Mouse (Mus musculus) stomach, postnatal 0 days (tissue): Measurements from ENCODE around the gene Map3k5. TPM values are rescaled to one million over a fixed set of nuclear protein-coding genes. Genes with fewer than 3 reads are reported as not detected.

ENCODE experiments used
- ATAC-seq: fragments of 200-750 bp; cut with Nextera tagmentation; 2 replicates; pipeline ENCODE4 v1.8.0; 2017; ENCODE audit not compliant: low FRiP score, low TSS enrichment
- DNase-seq: peaks from one replicate; pipeline ENCODE4 v3.0.0-alpha.2; 2016; ENCODE audit warnings: low spot score
- H3K27ac ChIP-seq: fragments of 300-500 bp; sonication (generic); replicated peaks from 2 replicates; pipeline ENCODE4 v1.5.1; 2014; ENCODE audit warnings: mild to moderate bottlenecking, control low read depth
- H3K27me3 ChIP-seq: fragments of 300-500 bp; sonication (generic); 2 replicates; pipeline ENCODE4 v1.6.1; 2014; ENCODE audit warnings: low read length; ENCODE audit not compliant: control insufficient read depth, insufficient read depth
- H3K36me3 ChIP-seq: fragments of 300-500 bp; sonication (generic); 2 replicates; pipeline ENCODE4 v1.6.1; 2014; ENCODE audit warnings: low read length, mixed read lengths; ENCODE audit not compliant: control insufficient read depth, insufficient read depth
- H3K4me1 ChIP-seq: fragments of 300-500 bp; sonication (generic); replicated peaks from 2 replicates; pipeline ENCODE4 v1.6.1; 2014; ENCODE audit warnings: antibody characterized with exemption; ENCODE audit not compliant: control insufficient read depth, insufficient read depth
- H3K4me2 ChIP-seq: fragments of 300-500 bp; sonication (generic); replicated peaks from 2 replicates; pipeline ENCODE4 v1.6.1; 2014; ENCODE audit warnings: low read depth, mild to moderate bottlenecking, control low read depth, moderate library complexity
- H3K4me3 ChIP-seq: fragments of 300-500 bp; sonication (generic); 2 replicates; pipeline ENCODE4 v1.5.1; 2014; ENCODE audit warnings: low read depth, low read length, control low read depth
- H3K9ac ChIP-seq: fragments of 300-500 bp; sonication (generic); 2 replicates; pipeline ENCODE4 v1.6.1; 2014; ENCODE audit warnings: mild to moderate bottlenecking, low read length, control low read depth, mixed read lengths
- H3K9me3 ChIP-seq: fragments of 300-500 bp; sonication (generic); 2 replicates; pipeline ENCODE4 v1.6.1; 2016; ENCODE audit warnings: low read length; ENCODE audit not compliant: control insufficient read depth
- CTCF ChIP-seq: IDR thresholded peaks from 2 replicates; pipeline ENCODE4 v1.5.1; 2016; ENCODE audit warnings: antibody characterized with exemption, low read depth, mild to moderate bottlenecking, moderate library complexity
- EP300 ChIP-seq: optimal IDR thresholded peaks from 2 replicates; pipeline ENCODE3; 2016; ENCODE audit warnings: antibody characterized with exemption
- WGBS: fragments of 180-500 bp; shearing (Covaris S2); extraction: QIAGEN DNeasy Blood & Tissue Kit; methylation state at CpG from one replicate; pipeline ENCODE4 v1.1.7; 2014; 5-methylcytosine and 5-hydroxymethylcytosine counted together
- polyA plus RNA-seq: library from polyadenylated mRNA; unstranded; fragments of >200 nt; fragmentation: Nextera tagmentation; extraction: Ambion mirVana; gene quantifications from 2 replicates; pipeline ENCODE4 v1.2.1, GENCODE M21; 2015

Map3k5 gene
- polyA plus RNA-seq, 1 experiment from 2014 or later, result 2.4 TPM

GRCm38 (mm10) chr10:20009310-20009709 is 75.0 kb downstream of the Map3k5 start:
- Histone ChIP-seq H3K9me3 (no peaks in the 10 kb centered on the region), H3K9ac (no peak overlapping the region), H3K27me3 (no peaks in the 10 kb centered on the region), H3K4me3 (no peak overlapping the region), H3K4me2 (no peak overlapping the region), H3K27ac (no peak overlapping the region), H3K36me3 (no peaks in the 10 kb centered on the region), H3K4me1 (no peaks in the 10 kb centered on the region)
- 93% methylated on average over 6 of the region's 6 CpGs for WGBS
- no peak for TF ChIP-seq CTCF
- TF ChIP-seq EP300, result no peak
- DNase-seq (no peak), ATAC-seq (no peak)

- Histone ChIP-seq H3K9me3 (no peaks in the 10 kb centered on the region), H3K4me2 (no peak overlapping the region), H3K9ac (no peak overlapping the region), H3K36me3 (no peaks in the 10 kb centered on the region), H3K27me3 (no peaks in the 10 kb centered on the region), H3K27ac (no peak overlapping the region), H3K4me3 (no peak overlapping the region), H3K4me1 (no peaks in the 10 kb centered on the region)
- DNase-seq (no peak), ATAC-seq (no peak)
- TF ChIP-seq CTCF, result no peak
- TF ChIP-seq EP300, result no peak
- 87% methylated on average over 3 of the region's 3 CpGs for WGBS
These were observed 75.7 kb downstream of the Map3k5 start for GRCm38 (mm10) chr10:20010018-20010417.

- H3K9me3 ChIP-seq, result 0 out of 2 replicates have a peak, but pooled peaks cover 5% of the 10 kb centered on the region
- ATAC-seq (no peak), DNase-seq (no peak)
- H3K4me2 ChIP-seq, result no peak overlapping the region
- no peak overlapping the region for H3K4me3 ChIP-seq
- H3K9ac ChIP-seq, result no peak overlapping the region
- TF ChIP-seq CTCF (no peak), EP300 (no peak)
- H3K27me3 ChIP-seq, result no peaks in the 10 kb centered on the region
- 97% methylated on average over 10 of the region's 10 CpGs for WGBS
- no peaks in the 10 kb centered on the region for H3K36me3 ChIP-seq
- H3K27ac ChIP-seq, result no peak overlapping the region
- H3K4me1 ChIP-seq, result no peaks in the 10 kb centered on the region
These were observed 84.1 kb downstream of the Map3k5 start for GRCm38 (mm10) chr10:20018406-20018805.

GRCm38 (mm10) chr10:20018806-20019205 is 84.5 kb downstream of the Map3k5 start:
- no peaks in the 10 kb centered on the region for H3K36me3 ChIP-seq
- no peak overlapping the region for H3K4me2 ChIP-seq
- H3K4me3 ChIP-seq, result no peak overlapping the region
- H3K4me1 ChIP-seq, result no peaks in the 10 kb centered on the region
- H3K27ac ChIP-seq, result no peak overlapping the region
- no peaks in the 10 kb centered on the region for H3K27me3 ChIP-seq
- H3K9me3 ChIP-seq, result 0 out of 2 replicates have a peak, but pooled peaks cover 5% of the 10 kb centered on the region
- no peak overlapping the region for H3K9ac ChIP-seq
- ATAC-seq (no peak), DNase-seq (no peak)
- WGBS, result 93% methylated on average over 3 of the region's 3 CpGs
- no peak for TF ChIP-seq EP300
- no peak for TF ChIP-seq CTCF

GRCm38 (mm10) chr10:20021256-20021655 is 87.0 kb downstream of the Map3k5 start:
- Histone ChIP-seq H3K9me3 (0 out of 2 replicates have a peak, but pooled peaks cover 5% of the 10 kb centered on the region), H3K27me3 (no peaks in the 10 kb centered on the region), H3K4me3 (no peak overlapping the region), H3K9ac (no peak overlapping the region), H3K36me3 (no peaks in the 10 kb centered on the region; the same call in 1 of the 2 replicates), H3K27ac (no peak overlapping the region), H3K4me2 (no peak overlapping the region), H3K4me1 (no peaks in the 10 kb centered on the region)
- no peak for TF ChIP-seq EP300
- no peak for TF ChIP-seq CTCF
- no peak for DNase-seq
- WGBS, result 87% methylated on average over 6 of the region's 6 CpGs
- ATAC-seq, result no peak

GRCm38 (mm10) chr10:20021670-20022468 is 87.6 kb downstream of the Map3k5 start:
- H3K4me2 ChIP-seq, result no peak overlapping the region
- DNase-seq (no peak), ATAC-seq (no peak)
- 0 out of 2 replicates have a peak, but pooled peaks cover 5% of the 10 kb centered on the region for H3K9me3 ChIP-seq
- H3K9ac ChIP-seq, result no peak overlapping the region
- H3K27me3 ChIP-seq, result no peaks in the 10 kb centered on the region
- H3K36me3 ChIP-seq, result no peaks in the 10 kb centered on the region; the same call in 1 of the 2 replicates
- H3K4me1 ChIP-seq, result no peaks in the 10 kb centered on the region
- no peak for TF ChIP-seq CTCF
- TF ChIP-seq EP300, result no peak
- no peak overlapping the region for H3K27ac ChIP-seq
- WGBS, result 70% methylated on average over 15 of the region's 15 CpGs
- H3K4me3 ChIP-seq, result no peak overlapping the region
